9 mouse cellular contexts compared by ENCODE assay signal in genomic region chr16:23291521-23291920, GRCm38 (mm10).
DNase-seq lines count a peak whose midpoint lies in the region; ATAC-seq and TF ChIP-seq lines count a peak whose summit lies in the region.
"Had no signal": no experiment of that assay in that cellular context is flagged by ENCODE, and none has a peak within 500 bp of the region (broad histone marks: within the 10 kb centered on the region; RNA-seq: fewer than 3 reads in every experiment).

No protein-coding gene starts in this region.

- 44% methylated on average over 5 of the region's 5 CpGs for WGBS in heart, adult 2 months

- no peaks in the 10 kb centered on the region for H3K79me2 ChIP-seq in heart, adult 2 months (replicated peaks; ENCODE audit: control insufficient read depth, insufficient read depth, low read length)

- no peaks in the 10 kb centered on the region for H3K36me3 ChIP-seq in heart, adult 2 months (ENCODE audit: control insufficient read depth, insufficient read depth, low read length)
- H3K36me3 ChIP-seq: midbrain, embryonic 15.5 days had no signal

- intact Hi-C loops in heart, adult 2 months (cut with DNase I) = no loop called here

- no peak for TF ChIP-seq POLR2A in heart, adult 2 months (IDR thresholded peaks at IDR 0.05; ENCODE audit: insufficient read depth, low read depth, low read length)

- no peak overlapping the region for H3K4me3 ChIP-seq in layer of hippocampus, adult 2 months
- no peak overlapping the region for H3K4me3 ChIP-seq in heart, adult 2 months
- H3K4me3 ChIP-seq: midbrain, embryonic 15.5 days had no signal

- DNase-seq in adrenal gland, postnatal 14 days = peak; percentile 59
- DNase-seq in adrenal gland, adult 8-10 months = no peak
- DNase-seq in layer of hippocampus, adult 2 months (ENCODE audit: low spot score in 2 of 2) = no peak
- no peak for DNase-seq in layer of hippocampus, postnatal 36 days
- peak; percentile 61 to 70 for DNase-seq in heart, adult 2 months
- peak; percentile 85 for DNase-seq in lung, postnatal 10 days
- no peak for DNase-seq in ovary, adult 18-20 months (ENCODE audit: low spot score)

- H3K27me3 ChIP-seq in heart, adult 2 months (ENCODE audit: control insufficient read depth, insufficient read depth, low read length) = no peaks in the 10 kb centered on the region
- H3K27me3 ChIP-seq: midbrain, embryonic 15.5 days had no signal

- TF ChIP-seq CTCF in layer of hippocampus, adult 2 months (conservative IDR thresholded peaks at IDR 0.05) = no peak
- no peak for TF ChIP-seq CTCF in heart, adult 2 months (IDR thresholded peaks at IDR 0.05)

- ATAC-seq in granulocyte monocyte progenitor cell, adult 5-6 weeks (replicated peaks; ENCODE audit: poor library complexity, severe bottlenecking) = no peak
- ATAC-seq: midbrain, embryonic 15.5 days had no signal

- no peak for TF ChIP-seq EP300 in heart, adult 2 months (IDR thresholded peaks at IDR 0.05; ENCODE audit: insufficient read depth, low read depth, low read length)

- no peak overlapping the region for H3K9ac ChIP-seq in heart, adult 2 months (ENCODE audit: low read depth, low read length)
- H3K9ac ChIP-seq: midbrain, embryonic 15.5 days had no signal

- H3K4me1 ChIP-seq in heart, adult 2 months (ENCODE audit: control insufficient read depth, insufficient read depth, low read length) = peaks cover 7% of the 10 kb centered on the region; the same call in 1 of the 2 replicates
- H3K4me1 ChIP-seq: midbrain, embryonic 15.5 days had no signal

- peak overlapping the region; percentile 2; the same call in 1 of the 2 replicates for H3K27ac ChIP-seq in layer of hippocampus, adult 2 months
- H3K27ac ChIP-seq in heart, adult 2 months = peak overlapping the region; percentile 2; the same call in 1 of the 2 replicates
- H3K27ac ChIP-seq: midbrain, embryonic 15.5 days had no signal

Comparison
In these comparisons a context has a peak if more than half of its experiments do, and no peak if none do; other contexts are left out.
1. DNase-seq: peak in adrenal gland, postnatal 14 days (single experiment), heart, adult 2 months (2 of 2) and lung, postnatal 10 days (single experiment); none in adrenal gland, adult 8-10 months (single experiment), layer of hippocampus, adult 2 months (0 of 2), layer of hippocampus, postnatal 36 days (0 of 2) and ovary, adult 18-20 months (single experiment).